Mouse (Mus musculus) adrenal gland (tissue): Measurements from ENCODE around the gene Dlec1.

ENCODE experiments used
- intact Hi-C: fragments of 180-260 bp; cut with DNase I; formaldehyde crosslinking; loops from one replicate; pipeline ENCODE4 v1.15.1; 2025

Gene Dlec1

GRCm38 (mm10) chr9:119088148-119088801 is 14.0 kb upstream of the Dlec1 start:
- intact Hi-C loops, result no loop called here

GRCm38 (mm10) chr9:119089437-119089836 is 12.8 kb upstream of the Dlec1 start:
- intact Hi-C loops, result no loop called here

GRCm38 (mm10) chr9:119090462-119090861 is 11.8 kb upstream of the Dlec1 start:
- intact Hi-C loops, result no loop called here

GRCm38 (mm10) chr9:119091581-119092310 is 10.5 kb upstream of the Dlec1 start:
- intact Hi-C loops, result no loop called here

GRCm38 (mm10) chr9:119092473-119093418 is 9.5 kb upstream of the Dlec1 start:
- intact Hi-C loops, result no loop called here

- intact Hi-C loops, result no loop called here
These were observed 8.6 kb upstream of the Dlec1 start, which contains the start of gene Plcd1 for GRCm38 (mm10) chr9:119093419-119094295. Gene Plcd1 (minus strand): TSS chr9:119093502.

GRCm38 (mm10) chr9:119094462-119095109 is 7.7 kb upstream of the Dlec1 start:
- intact Hi-C loops, result no loop called here

- intact Hi-C loops, result no loop called here
These were observed 1.9 kb upstream of the Dlec1 start for GRCm38 (mm10) chr9:119100177-119100898.

GRCm38 (mm10) chr9:119102783-119103113 is 470 bp downstream of the Dlec1 start:
- intact Hi-C loops, result no loop called here

GRCm38 (mm10) chr9:119107566-119107965 is 5.3 kb downstream of the Dlec1 start:
- intact Hi-C loops, result no loop called here

GRCm38 (mm10) chr9:119109685-119110353 is 7.5 kb downstream of the Dlec1 start:
- intact Hi-C loops, result no loop called here

- intact Hi-C loops, result no loop called here
These were observed 8.4 kb downstream of the Dlec1 start for GRCm38 (mm10) chr9:119110640-119111039.

GRCm38 (mm10) chr9:119114911-119115310 is 12.6 kb downstream of the Dlec1 start:
- intact Hi-C loops, result no loop called here

GRCm38 (mm10) chr9:119119409-119120167 is 17.3 kb downstream of the Dlec1 start:
- intact Hi-C loops, result no loop called here

GRCm38 (mm10) chr9:119120168-119120560 is 17.9 kb downstream of the Dlec1 start:
- intact Hi-C loops, result no loop called here

- intact Hi-C loops, result no loop called here
These were observed 20.5 kb downstream of the Dlec1 start for GRCm38 (mm10) chr9:119122596-119123369.

- intact Hi-C loops, result no loop called here
These were observed 26.3 kb downstream of the Dlec1 start for GRCm38 (mm10) chr9:119128436-119129181.
